Mouse (Mus musculus) heart, embryonic 11.5 days (tissue): ENCODE measurements at regions not wholly inside any gene's neighbourhood (a gene's known extent, or its start where the extent isn't known, plus 50 kb on each side); places are given as distances from the start of the nearest gene placed in this dataset.
"Not testable (repeated sequence)": the region's sequence is repeated elsewhere in the genome, so short reads cannot be mapped to it uniquely, and the experiment has no call there.

Experiments
- ATAC-seq: fragments of 200-750 bp; cut with Nextera tagmentation; replicated peaks from 2 replicates; pipeline ENCODE4 v1.8.0; 2017; ENCODE audit warnings: moderate library complexity; ENCODE audit not compliant: insufficient number of reproducible peaks, low FRiP score, low TSS enrichment
- H3K27ac ChIP-seq: fragments of 300-500 bp; sonication (generic); 2 replicates; pipeline ENCODE4 v1.5.1; 2014; ENCODE audit warnings: mild to moderate bottlenecking, low read depth, low read length
- H3K27me3 ChIP-seq: fragments of 300-500 bp; sonication (generic); 2 replicates; pipeline ENCODE4 v1.6.1; 2014; ENCODE audit warnings: mild to moderate bottlenecking, low read length, mixed read lengths; ENCODE audit not compliant: control insufficient read depth, insufficient read depth
- H3K36me3 ChIP-seq: fragments of 300-500 bp; sonication (generic); 2 replicates; pipeline ENCODE4 v1.6.1; 2014; ENCODE audit warnings: mild to moderate bottlenecking, low read length, moderate library complexity, mixed read lengths; ENCODE audit not compliant: control insufficient read depth, insufficient read depth
- H3K4me1 ChIP-seq: fragments of 300-500 bp; sonication (generic); 2 replicates; pipeline ENCODE4 v1.6.1; 2014; ENCODE audit warnings: low read length; ENCODE audit not compliant: control insufficient read depth, insufficient read depth
- H3K4me2 ChIP-seq: fragments of 300-500 bp; sonication (generic); 2 replicates; pipeline ENCODE4 v1.6.1; 2014; ENCODE audit warnings: mild to moderate bottlenecking, moderate library complexity
- H3K4me3 ChIP-seq: fragments of 300-500 bp; sonication (generic); 2 replicates; pipeline ENCODE4 v1.5.1; 2014; ENCODE audit warnings: low read depth, low read length
- H3K9ac ChIP-seq: fragments of 300-500 bp; sonication (generic); 2 replicates; pipeline ENCODE4 v1.6.1; 2014; ENCODE audit warnings: mild to moderate bottlenecking, low read depth, low read length, moderate library complexity
- H3K9me3 ChIP-seq: fragments of 300-500 bp; sonication (generic); replicated peaks from 2 replicates; pipeline ENCODE4 v1.6.1; 2016; ENCODE audit warnings: low read length; ENCODE audit not compliant: control insufficient read depth
- WGBS: fragments of 180-500 bp; shearing (Covaris S2); extraction: QIAGEN DNeasy Blood & Tissue Kit; methylation state at CpG from one replicate; pipeline ENCODE4 v1.1.7; 2014; ENCODE audit not compliant: insufficient replicate concordance; 5-methylcytosine and 5-hydroxymethylcytosine counted together

DNA sequence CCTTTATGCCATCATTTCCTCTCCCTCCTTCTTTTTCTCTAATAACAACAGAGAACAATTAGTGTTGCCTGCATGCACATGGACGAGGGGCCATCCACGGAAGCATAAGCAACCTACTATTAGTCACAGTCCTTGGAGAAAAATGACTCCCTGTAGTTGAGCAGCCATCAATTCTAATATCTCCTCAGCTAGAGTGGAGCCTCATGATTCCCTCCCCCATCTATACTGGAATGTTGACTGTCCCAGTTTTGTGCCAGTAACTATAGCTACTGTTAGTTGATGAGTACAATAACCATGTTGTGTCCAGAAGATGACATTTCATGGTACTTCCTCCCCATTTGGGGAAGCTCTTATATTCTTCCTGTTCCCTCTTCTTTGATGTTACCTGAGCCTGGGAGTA lies 64.3 kb upstream of the Rtn4 start:
- Histone ChIP-seq H3K9me3 (no peaks in the 10 kb centered on the region), H3K36me3 (no peaks in the 10 kb centered on the region), H3K9ac (no peak overlapping the region), H3K4me1 (peaks cover 8% of the 10 kb centered on the region; the same call in 1 of the 2 replicates), H3K27me3 (no peaks in the 10 kb centered on the region), H3K4me2 (no peak overlapping the region), H3K4me3 (no peak overlapping the region), H3K27ac (no peak overlapping the region)
- 72% methylated on average over 2 of the region's 2 CpGs for WGBS
- ATAC-seq = no peak

DNA sequence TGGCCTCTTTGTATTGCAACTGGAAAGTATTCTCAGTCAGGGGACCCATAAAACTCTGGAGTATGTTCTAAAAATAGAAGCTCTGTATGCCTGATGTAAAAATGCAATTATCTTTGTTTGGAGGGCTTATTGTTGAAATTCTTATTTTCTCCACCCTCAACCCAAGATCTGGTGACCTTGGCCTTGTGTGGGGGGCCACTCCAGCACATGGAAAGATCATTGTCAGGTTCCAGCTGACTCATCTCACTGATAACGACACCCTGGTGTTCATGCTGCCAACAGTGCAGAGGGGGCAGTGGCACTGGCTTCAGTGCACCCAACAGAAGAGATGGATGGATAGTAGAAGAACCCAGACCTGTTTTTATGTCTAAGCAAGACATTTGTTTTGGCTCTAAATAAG lies 60.3 kb upstream of the Rtn4 start:
- Histone ChIP-seq H3K27me3 (no peaks in the 10 kb centered on the region), H3K9ac (no peak overlapping the region), H3K4me3 (no peak overlapping the region), H3K4me1 (peaks cover 20% of the 10 kb centered on the region), H3K27ac (peak overlapping the region; percentile 1; the same call in 1 of the 2 replicates), H3K36me3 (no peaks in the 10 kb centered on the region), H3K9me3 (no peaks in the 10 kb centered on the region), H3K4me2 (no peak overlapping the region)
- 56% methylated on average over 1 of the region's 1 CpGs for WGBS
- no peak for ATAC-seq

DNA sequence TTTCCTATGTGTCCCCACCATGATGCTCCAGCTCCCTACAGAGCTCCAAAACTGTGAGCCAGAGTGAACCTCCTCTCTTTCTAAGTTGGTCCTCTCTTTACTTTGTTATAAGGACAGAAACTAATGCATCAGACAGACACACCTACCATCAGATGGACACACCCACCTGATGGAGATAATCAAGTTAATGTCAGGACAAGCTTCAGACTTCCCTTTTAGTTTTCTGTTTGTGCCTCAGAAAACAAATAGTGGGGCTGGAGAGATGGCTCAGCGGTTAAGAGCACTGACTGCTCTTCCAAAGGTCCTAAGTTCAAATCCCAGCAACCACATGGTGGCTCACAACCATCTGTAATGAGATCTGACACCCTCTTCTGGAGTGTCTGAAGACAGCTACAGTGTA lies 59.5 kb upstream of the Rtn4 start:
- H3K4me1 ChIP-seq = peaks cover 28% of the 10 kb centered on the region
- not testable (repeated sequence) for H3K9me3 ChIP-seq, H3K27me3 ChIP-seq, H3K4me2 ChIP-seq, H3K27ac ChIP-seq, ATAC-seq, H3K4me3 ChIP-seq, H3K36me3 ChIP-seq, H3K9ac ChIP-seq
- 57% methylated on average over 1 of the region's 1 CpGs for WGBS

DNA sequence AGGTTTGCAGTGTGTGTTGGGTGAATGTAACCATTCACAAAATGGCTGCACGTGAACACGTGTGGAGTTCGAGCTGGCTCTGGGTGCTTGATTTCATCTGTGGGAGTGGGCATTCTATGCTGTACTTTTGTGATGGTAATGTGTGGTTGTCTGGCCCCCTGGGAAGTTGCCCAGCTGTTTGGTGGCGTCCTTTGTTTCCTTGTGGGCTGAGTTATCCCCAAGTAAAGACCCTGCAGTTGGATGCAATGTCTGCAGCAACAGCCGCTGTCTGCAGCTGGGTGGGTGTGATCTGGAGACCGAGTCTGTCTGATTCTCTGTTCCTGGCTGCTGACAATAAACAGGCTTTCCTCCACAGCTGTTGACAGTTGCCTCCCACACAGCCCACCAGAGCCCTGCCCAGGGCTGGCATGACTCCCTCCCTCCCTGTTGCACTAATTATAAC lies 56.0 kb upstream of the Rtn4 start:
- H3K4me1 ChIP-seq = peaks cover 36% of the 10 kb centered on the region
- H3K4me2 ChIP-seq = peak overlapping the region; percentile 20; the same call in 1 of the 2 replicates

DNA sequence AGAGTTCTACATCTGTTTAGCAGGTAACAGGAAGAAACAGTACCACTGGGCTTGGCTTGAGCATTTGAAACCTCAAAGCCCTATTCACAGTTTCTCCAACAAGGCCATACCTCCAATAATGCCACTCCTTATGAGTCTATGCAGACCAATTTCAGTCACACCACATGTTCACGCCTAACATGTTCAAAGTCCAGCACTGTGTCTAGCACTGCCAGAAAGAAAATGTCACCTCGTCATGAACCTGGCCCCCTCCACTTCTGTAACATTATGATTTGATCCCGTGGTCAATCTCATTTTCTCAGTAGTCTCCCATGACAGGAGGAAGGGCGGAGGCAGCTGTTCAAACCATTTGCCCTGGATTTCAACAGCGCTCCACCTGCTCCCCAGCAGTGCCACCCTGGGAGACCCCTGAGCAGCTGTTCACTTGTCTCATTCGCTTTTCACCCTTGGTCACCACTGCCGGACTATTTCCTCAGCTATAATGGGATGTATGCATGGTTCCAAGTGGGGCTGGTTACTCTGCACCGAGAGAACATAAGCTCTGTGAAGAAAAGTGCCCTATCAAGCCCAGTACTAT lies 54.6 kb upstream of the Rtn4 start:
- 80% methylated on average over 8 of the region's 8 CpGs for WGBS
- Histone ChIP-seq H3K4me2 (no peak overlapping the region), H3K9ac (no peak overlapping the region), H3K27ac (peak overlapping the region; percentile 25; the same call in 1 of the 2 replicates), H3K4me1 (peaks cover 27% of the 10 kb centered on the region), H3K36me3 (no peaks in the 10 kb centered on the region), H3K9me3 (no peaks in the 10 kb centered on the region), H3K27me3 (no peaks in the 10 kb centered on the region), H3K4me3 (no peak overlapping the region)
- ATAC-seq = no peak

More for the DNA sequence above, 56.0 kb upstream of the Rtn4 start:
- no peaks in the 10 kb centered on the region for H3K36me3 ChIP-seq
- no peaks in the 10 kb centered on the region for H3K9me3 ChIP-seq
- H3K27ac ChIP-seq = peak overlapping the region; percentile 54
- H3K9ac ChIP-seq = no peak overlapping the region
- WGBS = 24% methylated on average over 6 of the region's 6 CpGs
- H3K27me3 ChIP-seq = no peaks in the 10 kb centered on the region
- ATAC-seq = peak; percentile 84
- no peak overlapping the region for H3K4me3 ChIP-seq

DNA sequence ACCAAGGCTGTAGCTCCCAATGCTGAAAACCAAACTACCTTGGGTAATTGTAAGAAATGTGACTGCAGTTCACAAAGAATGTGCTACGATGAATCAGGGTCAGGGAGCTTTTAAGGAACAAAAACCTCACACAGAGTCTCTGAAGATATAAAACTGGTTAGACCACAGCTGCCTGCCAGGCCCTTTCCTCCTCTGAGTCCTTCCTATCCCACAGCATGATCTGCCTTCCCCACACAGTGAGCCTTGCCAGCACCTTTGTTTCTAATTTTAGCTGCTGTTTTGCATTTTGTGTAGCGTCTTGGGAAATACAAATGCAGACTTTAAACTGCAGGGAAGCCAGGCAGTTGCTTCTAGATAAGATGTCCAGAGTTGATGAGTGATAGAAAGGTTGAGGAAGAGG lies 53.9 kb upstream of the Rtn4 start:
- Histone ChIP-seq H3K9ac (no peak overlapping the region), H3K27ac (peak overlapping the region; percentile 25; the same call in 1 of the 2 replicates), H3K36me3 (no peaks in the 10 kb centered on the region), H3K27me3 (no peaks in the 10 kb centered on the region), H3K9me3 (no peaks in the 10 kb centered on the region), H3K4me1 (peaks cover 27% of the 10 kb centered on the region), H3K4me2 (no peak overlapping the region), H3K4me3 (no peak overlapping the region)
- 22% methylated on average over 2 of the region's 2 CpGs for WGBS
- no peak for ATAC-seq
